Mouse (Mus musculus) hindbrain, embryonic 11.5 days (tissue): Measurements from ENCODE around the gene Hoxd8. TPM values are rescaled to one million over a fixed set of nuclear protein-coding genes. Genes with fewer than 3 reads are reported as not detected.

Source experiments
- ATAC-seq: fragments of 200-750 bp; cut with Nextera tagmentation; 2 replicates; pipeline ENCODE4 v1.8.0; 2017; ENCODE audit warnings: mild to moderate bottlenecking, moderate TSS enrichment, moderate library complexity; ENCODE audit not compliant: low FRiP score
- DNase-seq: peaks from one replicate; pipeline ENCODE4 v3.0.0-alpha.2; 2015; ENCODE audit warnings: low spot score
- H3K27ac ChIP-seq: fragments of 300-500 bp; sonication (generic); 2 replicates; pipeline ENCODE4 v1.5.1; 2014; ENCODE audit warnings: mild to moderate bottlenecking, low read depth, low read length
- H3K27me3 ChIP-seq: fragments of 300-500 bp; sonication (generic); 2 replicates; pipeline ENCODE4 v1.6.1; 2014; ENCODE audit warnings: mild to moderate bottlenecking, low read length, moderate library complexity, mixed read lengths; ENCODE audit not compliant: control insufficient read depth, insufficient read depth
- H3K36me3 ChIP-seq: fragments of 300-500 bp; sonication (generic); 2 replicates; pipeline ENCODE4 v1.6.1; 2014; ENCODE audit warnings: mild to moderate bottlenecking, low read length, moderate library complexity, mixed read lengths; ENCODE audit not compliant: control insufficient read depth, insufficient read depth
- H3K4me1 ChIP-seq: fragments of 300-500 bp; sonication (generic); replicated peaks from 2 replicates; pipeline ENCODE4 v1.6.1; 2014; ENCODE audit warnings: low read length, mixed read lengths; ENCODE audit not compliant: control insufficient read depth, insufficient read depth
- H3K4me2 ChIP-seq: fragments of 300-500 bp; sonication (generic); replicated peaks from 2 replicates; pipeline ENCODE4 v1.6.1; 2014; ENCODE audit warnings: mild to moderate bottlenecking, low read depth, low read length
- H3K4me3 ChIP-seq: fragments of 300-500 bp; sonication (generic); 2 replicates; pipeline ENCODE4 v1.5.1; 2014; ENCODE audit warnings: low read depth, low read length
- H3K9ac ChIP-seq: fragments of 300-500 bp; sonication (generic); 2 replicates; pipeline ENCODE4 v1.6.1; 2014; ENCODE audit warnings: low read depth, low read length
- H3K9me3 ChIP-seq: fragments of 300-500 bp; sonication (generic); 2 replicates; pipeline ENCODE4 v1.6.1; 2016; ENCODE audit warnings: low read length; ENCODE audit not compliant: control insufficient read depth
- WGBS: fragments of 180-500 bp; shearing (Covaris S2); extraction: QIAGEN DNeasy Blood & Tissue Kit; methylation state at CpG from one replicate; pipeline ENCODE4 v1.1.7; 2014; 5-methylcytosine and 5-hydroxymethylcytosine counted together
- polyA plus RNA-seq: library from polyadenylated mRNA; unstranded; fragments of >200 nt; fragmentation: Nextera tagmentation; extraction: Ambion mirVana; gene quantifications from 2 replicates; pipeline ENCODE4 v1.2.1, GENCODE M21; 2014

Hoxd8 gene
- polyA plus RNA-seq, 1 experiment from 2014 or later, result 0.19 TPM

GRCm38 (mm10) chr2:74724244-74725015 lies 20.0 kb downstream of the Hoxd8 start:
- Histone ChIP-seq H3K9ac (peak overlapping the region; percentile 62), H3K4me2 (peak overlapping the region; percentile 39), H3K4me3 (peak overlapping the region; percentile 58), H3K9me3 (no peaks in the 10 kb centered on the region), H3K36me3 (no peaks in the 10 kb centered on the region), H3K4me1 (no peaks in the 10 kb centered on the region), H3K27me3 (peaks cover 97% of the 10 kb centered on the region), H3K27ac (peak overlapping the region; percentile 81)
- ATAC-seq (no peak), DNase-seq (no peak)
- 8% methylated on average over 7 of the region's 7 CpGs for WGBS

- H3K9ac ChIP-seq, result peak overlapping the region; percentile 62
- H3K27ac ChIP-seq, result peak overlapping the region; percentile 81
- DNase-seq (no peak), ATAC-seq (no peak)
- WGBS, result 1% methylated on average over 17 of the region's 17 CpGs
- no peaks in the 10 kb centered on the region for H3K36me3 ChIP-seq
- H3K27me3 ChIP-seq, result peaks cover 94% of the 10 kb centered on the region
- no peaks in the 10 kb centered on the region for H3K9me3 ChIP-seq
- peak overlapping the region; percentile 39 for H3K4me2 ChIP-seq
- H3K4me1 ChIP-seq, result no peaks in the 10 kb centered on the region
- H3K4me3 ChIP-seq, result peak overlapping the region; percentile 58
Observed at GRCm38 (mm10) chr2:74725171-74725570, 20.8 kb downstream of the Hoxd8 start.

- DNase-seq (no peak), ATAC-seq (no peak)
- no peaks in the 10 kb centered on the region; the same call in 1 of the 2 replicates for H3K4me1 ChIP-seq
- no peaks in the 10 kb centered on the region for H3K9me3 ChIP-seq
- H3K4me2 ChIP-seq, result peak within 1 kb of the TSS; percentile 39
- peaks cover 96% of the 10 kb centered on the region for H3K27me3 ChIP-seq
- peak within 1 kb of the TSS; percentile 88 for H3K27ac ChIP-seq
- peak within 1 kb of the TSS; percentile 58 for H3K4me3 ChIP-seq
- no peaks in the 10 kb centered on the region for H3K36me3 ChIP-seq
- peak within 1 kb of the TSS; percentile 66 for H3K9ac ChIP-seq
- 5% methylated on average over 5 of the region's 5 CpGs for WGBS
Observed at GRCm38 (mm10) chr2:74726551-74726950, 22.1 kb downstream of the Hoxd8 start, which contains the start of gene Gm28230. TSS of gene Gm28230 (plus strand) at chr2:74726728.

GRCm38 (mm10) chr2:74726973-74727639 lies 22.7 kb downstream of the Hoxd8 start:
- no peaks in the 10 kb centered on the region for H3K36me3 ChIP-seq
- WGBS, result under 1% methylated on average over 43 of the region's 43 CpGs
- H3K27ac ChIP-seq, result peak overlapping the region; percentile 88
- peak; percentile 41; the same call in 1 of the 2 replicates for ATAC-seq
- H3K4me2 ChIP-seq, result peak overlapping the region; percentile 39
- no peak for DNase-seq
- H3K4me3 ChIP-seq, result peak overlapping the region; percentile 58
- H3K9me3 ChIP-seq, result no peaks in the 10 kb centered on the region
- H3K27me3 ChIP-seq, result peaks cover 95% of the 10 kb centered on the region
- H3K4me1 ChIP-seq, result no peaks in the 10 kb centered on the region; the same call in 1 of the 2 replicates
- H3K9ac ChIP-seq, result peak overlapping the region; percentile 66

- H3K4me1 ChIP-seq, result no peaks in the 10 kb centered on the region; the same call in 1 of the 2 replicates
- no peaks in the 10 kb centered on the region for H3K36me3 ChIP-seq
- 1% methylated on average over 24 of the region's 25 CpGs for WGBS
- ATAC-seq, result no peak
- H3K27me3 ChIP-seq, result peaks cover 95% of the 10 kb centered on the region
- peak overlapping the region; percentile 39 for H3K4me2 ChIP-seq
- DNase-seq, result no peak
- peak overlapping the region; percentile 66 for H3K9ac ChIP-seq
- H3K4me3 ChIP-seq, result peak overlapping the region; percentile 58
- no peaks in the 10 kb centered on the region for H3K9me3 ChIP-seq
- H3K27ac ChIP-seq, result peak overlapping the region; percentile 88
Observed at GRCm38 (mm10) chr2:74727640-74728302, 23.4 kb downstream of the Hoxd8 start.

- H3K4me3 ChIP-seq, result peak overlapping the region; percentile 58
- 3% methylated on average over 13 of the region's 13 CpGs for WGBS
- H3K4me1 ChIP-seq, result no peaks in the 10 kb centered on the region; the same call in 1 of the 2 replicates
- H3K36me3 ChIP-seq, result no peaks in the 10 kb centered on the region
- H3K9ac ChIP-seq, result peak overlapping the region; percentile 66
- ATAC-seq (no peak), DNase-seq (no peak)
- peaks cover 95% of the 10 kb centered on the region for H3K27me3 ChIP-seq
- no peaks in the 10 kb centered on the region for H3K9me3 ChIP-seq
- peak overlapping the region; percentile 39 for H3K4me2 ChIP-seq
- peak overlapping the region; percentile 88 for H3K27ac ChIP-seq
Observed at GRCm38 (mm10) chr2:74728303-74728680, 23.9 kb downstream of the Hoxd8 start.

GRCm38 (mm10) chr2:74730331-74730730 lies 25.9 kb downstream of the Hoxd8 start:
- ATAC-seq (no peak), DNase-seq (no peak)
- no peaks in the 10 kb centered on the region; the same call in 1 of the 2 replicates for H3K4me1 ChIP-seq

GRCm38 (mm10) chr2:74731055-74731454 lies 26.6 kb downstream of the Hoxd8 start:
- no peaks in the 10 kb centered on the region; the same call in 1 of the 2 replicates for H3K4me1 ChIP-seq
- peak overlapping the region; percentile 76 for H3K9ac ChIP-seq
- H3K4me3 ChIP-seq, result peak overlapping the region; percentile 48
- H3K4me2 ChIP-seq, result peak overlapping the region; percentile 54
- DNase-seq (no peak), ATAC-seq (no peak)
- no peaks in the 10 kb centered on the region for H3K9me3 ChIP-seq
- peaks cover 85% of the 10 kb centered on the region for H3K27me3 ChIP-seq
- H3K27ac ChIP-seq, result peak overlapping the region; percentile 95
- no peaks in the 10 kb centered on the region for H3K36me3 ChIP-seq

More at GRCm38 (mm10) chr2:74730331-74730730, 25.9 kb downstream of the Hoxd8 start:
- H3K27me3 ChIP-seq, result peaks cover 85% of the 10 kb centered on the region
- no peaks in the 10 kb centered on the region for H3K9me3 ChIP-seq
- peak overlapping the region; percentile 54 for H3K4me2 ChIP-seq
- 4% methylated on average over 8 of the region's 8 CpGs for WGBS
- H3K9ac ChIP-seq, result peak overlapping the region; percentile 76
- H3K27ac ChIP-seq, result peak overlapping the region; percentile 95
- H3K4me3 ChIP-seq, result peak overlapping the region; percentile 48
- H3K36me3 ChIP-seq, result no peaks in the 10 kb centered on the region
